Comparison of ENCODE assay signal across 16 mouse cellular contexts in the genomic region with DNA sequence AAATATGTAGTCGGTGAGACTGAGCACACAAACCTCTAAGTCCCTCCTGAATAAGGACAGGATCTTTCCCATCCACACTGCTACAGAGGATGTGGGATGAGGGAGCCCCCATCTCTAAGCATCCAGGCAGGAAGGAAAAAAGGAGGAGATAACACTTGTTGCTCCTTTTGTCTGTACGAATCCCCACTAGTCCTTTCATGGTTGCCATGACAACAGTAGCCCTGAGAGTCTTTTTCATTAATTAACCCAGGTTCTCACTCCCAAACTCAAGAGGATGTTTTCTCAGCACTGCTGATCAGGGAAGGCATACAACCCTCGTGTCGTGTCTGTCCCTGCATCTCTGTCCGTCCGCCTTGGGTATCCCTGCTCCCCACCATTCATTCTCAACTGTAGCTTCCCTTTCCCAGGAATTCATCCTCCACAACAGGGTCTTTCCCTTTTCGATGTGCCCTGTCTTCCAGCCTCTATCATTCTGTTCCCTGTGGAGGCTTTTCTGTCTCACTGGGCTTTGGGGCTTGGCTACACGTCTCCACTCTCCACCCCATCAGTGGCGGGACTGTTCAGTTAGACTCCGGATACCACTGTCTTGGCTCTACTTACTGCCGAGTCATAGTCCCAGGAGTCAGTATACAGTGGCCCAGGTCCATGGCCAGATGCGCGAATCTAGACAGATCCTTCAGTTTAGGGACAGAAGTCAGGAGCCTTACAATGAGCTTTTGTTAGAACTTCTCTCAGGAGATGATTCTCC.
A peak's percentile ranks its signal among the peaks of the same experiment; 100 is the strongest.
DNase-seq lines count a peak whose midpoint lies in the region; ATAC-seq lines count a peak whose summit lies in the region.
"Had no signal": no experiment of that assay in that cellular context is flagged by ENCODE, and none has a peak within 500 bp of the region (broad histone marks: within the 10 kb centered on the region; RNA-seq: fewer than 3 reads in every experiment).

No protein-coding gene starts in this region.

- intact Hi-C loops in left cerebral cortex, postnatal 36 days (cut with DNase I), result no loop called here

- no peak overlapping the region for H3K9ac ChIP-seq in forebrain, embryonic 13.5 days
- no peak overlapping the region for H3K9ac ChIP-seq in forebrain, embryonic 15.5 days (replicated peaks)
- no peak overlapping the region for H3K9ac ChIP-seq in neural tube, embryonic 14.5 days (replicated peaks; ENCODE audit: low read depth, low read length)
- H3K9ac ChIP-seq in midbrain, embryonic 11.5 days (ENCODE audit: low read length), result no peak overlapping the region
- H3K9ac ChIP-seq: stomach, embryonic 15.5 days had no signal

- H3K27me3 ChIP-seq in forebrain, embryonic 13.5 days, result peaks cover 45% of the 10 kb centered on the region
- no peaks in the 10 kb centered on the region for H3K27me3 ChIP-seq in forebrain, embryonic 15.5 days
- H3K27me3 ChIP-seq in neural tube, embryonic 14.5 days (ENCODE audit: control insufficient read depth, insufficient read depth, low read length), result no peaks in the 10 kb centered on the region
- H3K27me3 ChIP-seq in midbrain, embryonic 11.5 days (ENCODE audit: control insufficient read depth, insufficient read depth, low read length), result no peaks in the 10 kb centered on the region
- H3K27me3 ChIP-seq: stomach, embryonic 15.5 days had no signal

- peaks cover 5% of the 10 kb centered on the region; the same call in 1 of the 2 replicates for H3K9me3 ChIP-seq in forebrain, embryonic 13.5 days (replicated peaks)
- no peaks in the 10 kb centered on the region for H3K9me3 ChIP-seq in forebrain, embryonic 15.5 days
- no peaks in the 10 kb centered on the region for H3K9me3 ChIP-seq in neural tube, embryonic 14.5 days (ENCODE audit: control insufficient read depth, low read length)
- no peaks in the 10 kb centered on the region; the same call in 1 of the 2 replicates for H3K9me3 ChIP-seq in midbrain, embryonic 11.5 days (ENCODE audit: control insufficient read depth, low read length)
- H3K9me3 ChIP-seq: stomach, embryonic 15.5 days had no signal

- DNase-seq in neural tube, embryonic 10.5 days (ENCODE audit: extremely low spot score, low spot score), result no peak
- DNase-seq in midbrain, embryonic 11.5 days (ENCODE audit: low spot score, missing footprints), result peak; percentile 82
- no peak for DNase-seq in left cerebral cortex, postnatal 36 days (ENCODE audit: low spot score in 2 of 2)
- no peak for DNase-seq in right cerebral cortex, postnatal 10 days (ENCODE audit: low spot score in 2 of 2)
- no peak for DNase-seq in cerebellum, adult 11-12 months
- DNase-seq: B cell, adult 2 months; cerebellum, postnatal 14 days; kidney, adult 2 months; right cerebral cortex, postnatal 4 days; thymus, postnatal 14 days had no signal

- H3K4me3 ChIP-seq in forebrain, embryonic 13.5 days, result no peak overlapping the region
- H3K4me3 ChIP-seq in forebrain, embryonic 15.5 days, result no peak overlapping the region
- no peak overlapping the region for H3K4me3 ChIP-seq in neural tube, embryonic 14.5 days (ENCODE audit: low read depth, low read length)
- H3K4me3 ChIP-seq in midbrain, embryonic 11.5 days (ENCODE audit: low read depth, low read length), result no peak overlapping the region
- H3K4me3 ChIP-seq: erythroblast, embryonic 14.5 days; stomach, embryonic 15.5 days had no signal

- H3K4me2 ChIP-seq in forebrain, embryonic 13.5 days, result no peak overlapping the region
- no peak overlapping the region for H3K4me2 ChIP-seq in forebrain, embryonic 15.5 days (replicated peaks)
- H3K4me2 ChIP-seq in neural tube, embryonic 14.5 days (ENCODE audit: low read depth, low read length), result 0 out of 2 replicates have a peak overlapping the region, but pooled peaks have one; percentile 21
- H3K4me2 ChIP-seq in midbrain, embryonic 11.5 days, result no peak overlapping the region
- H3K4me2 ChIP-seq: stomach, embryonic 15.5 days had no signal

- WGBS in forebrain, embryonic 13.5 days, result 29% methylated on average over 13 of the region's 13 CpGs
- 33% methylated on average over 13 of the region's 13 CpGs for WGBS in forebrain, embryonic 15.5 days
- 50% methylated on average over 13 of the region's 13 CpGs for WGBS in neural tube, embryonic 14.5 days
- whole genome bisulfite sequencing in midbrain, embryonic 11.5 days, result 39% methylated on average over 13 of the region's 13 CpGs

- no peaks in the 10 kb centered on the region for H3K36me3 ChIP-seq in forebrain, embryonic 13.5 days (ENCODE audit: poor library complexity, severe bottlenecking)
- no peaks in the 10 kb centered on the region for H3K36me3 ChIP-seq in forebrain, embryonic 15.5 days
- no peaks in the 10 kb centered on the region for H3K36me3 ChIP-seq in neural tube, embryonic 14.5 days (ENCODE audit: control insufficient read depth, insufficient read depth, low read length)
- H3K36me3 ChIP-seq in midbrain, embryonic 11.5 days (ENCODE audit: control insufficient read depth, insufficient read depth, low read length), result no peaks in the 10 kb centered on the region
- H3K36me3 ChIP-seq: G1E; stomach, embryonic 15.5 days had no signal

- peaks cover 23% of the 10 kb centered on the region for H3K4me1 ChIP-seq in forebrain, embryonic 13.5 days
- H3K4me1 ChIP-seq in forebrain, embryonic 15.5 days, result peaks cover 25% of the 10 kb centered on the region
- H3K4me1 ChIP-seq in neural tube, embryonic 14.5 days (ENCODE audit: control insufficient read depth, insufficient read depth, low read length), result peaks cover 14% of the 10 kb centered on the region
- H3K4me1 ChIP-seq in midbrain, embryonic 11.5 days (ENCODE audit: control insufficient read depth, insufficient read depth, low read length), result peaks cover 12% of the 10 kb centered on the region
- H3K4me1 ChIP-seq: stomach, embryonic 15.5 days had no signal

- H3K27ac ChIP-seq in forebrain, embryonic 13.5 days, result no peak overlapping the region
- no peak overlapping the region for H3K27ac ChIP-seq in forebrain, embryonic 15.5 days (replicated peaks)
- H3K27ac ChIP-seq in neural tube, embryonic 14.5 days (ENCODE audit: low read depth, low read length), result no peak overlapping the region
- H3K27ac ChIP-seq in midbrain, embryonic 11.5 days (ENCODE audit: low read depth, low read length), result no peak overlapping the region
- H3K27ac ChIP-seq: stomach, embryonic 15.5 days had no signal

- ATAC-seq in forebrain, embryonic 13.5 days, result peak; percentile 41; the same call in 1 of the 2 replicates
- no peak for ATAC-seq in forebrain, embryonic 15.5 days (replicated peaks)
- peak; percentile 38 for ATAC-seq in neural tube, embryonic 14.5 days (ENCODE audit: low read depth)
- peak; percentile 55; the same call in 1 of the 2 replicates for ATAC-seq in midbrain, embryonic 11.5 days (ENCODE audit: low FRiP score)
